Mouse (Mus musculus): ENCODE results near the gene Noa1. TPM values are rescaled to one million over a fixed set of nuclear protein-coding genes. Genes with fewer than 3 reads are reported as not detected.
A peak's percentile ranks its signal among the peaks of the same experiment; 100 is the strongest.

The Noa1 gene
- polyA plus RNA-seq (2012; ENCODE audit: insufficient read depth, insufficient read length, missing spikeins) = 10.1 and 10.5 TPM in 2 replicates

- peak within 1 kb of the TSS; percentile 92 for H3K4me3 ChIP-seq (ENCODE audit: insufficient read depth, low read length)
- TF ChIP-seq CTCF (IDR thresholded peaks at IDR 0.05; ENCODE audit: low read depth, low read length) = no peak
- peak; percentile 84 for TF ChIP-seq POLR2A (IDR thresholded peaks at IDR 0.05; ENCODE audit: borderline replicate concordance, low read depth, low read length)
- H3K27ac ChIP-seq (ENCODE audit: insufficient read depth, low read depth, low read length) = peak within 1 kb of the TSS; percentile 86
- peaks cover 14% of the 10 kb centered on the region for H3K4me1 ChIP-seq (ENCODE audit: control insufficient read depth, insufficient read depth, low read length)
Observed at GRCm38 (mm10) chr5:77309924-77310772, at the start of gene Noa1, which contains the start of gene Polr2b. TSS of gene Noa1 (minus strand) at chr5:77310084. TSS of gene Polr2b (plus strand) at chr5:77310147.

- no peak for TF ChIP-seq CTCF (IDR thresholded peaks at IDR 0.05; ENCODE audit: low read depth, low read length)
- Histone ChIP-seq H3K4me3 (ENCODE audit: insufficient read depth, low read length) (peak overlapping the region; percentile 61), H3K4me1 (ENCODE audit: control insufficient read depth, insufficient read depth, low read length) (peaks cover 5% of the 10 kb centered on the region), H3K27ac (ENCODE audit: insufficient read depth, low read depth, low read length) (no peak overlapping the region)
Observed at GRCm38 (mm10) chr5:77358347-77358746, 48.5 kb upstream of the Noa1 start.

DNA sequence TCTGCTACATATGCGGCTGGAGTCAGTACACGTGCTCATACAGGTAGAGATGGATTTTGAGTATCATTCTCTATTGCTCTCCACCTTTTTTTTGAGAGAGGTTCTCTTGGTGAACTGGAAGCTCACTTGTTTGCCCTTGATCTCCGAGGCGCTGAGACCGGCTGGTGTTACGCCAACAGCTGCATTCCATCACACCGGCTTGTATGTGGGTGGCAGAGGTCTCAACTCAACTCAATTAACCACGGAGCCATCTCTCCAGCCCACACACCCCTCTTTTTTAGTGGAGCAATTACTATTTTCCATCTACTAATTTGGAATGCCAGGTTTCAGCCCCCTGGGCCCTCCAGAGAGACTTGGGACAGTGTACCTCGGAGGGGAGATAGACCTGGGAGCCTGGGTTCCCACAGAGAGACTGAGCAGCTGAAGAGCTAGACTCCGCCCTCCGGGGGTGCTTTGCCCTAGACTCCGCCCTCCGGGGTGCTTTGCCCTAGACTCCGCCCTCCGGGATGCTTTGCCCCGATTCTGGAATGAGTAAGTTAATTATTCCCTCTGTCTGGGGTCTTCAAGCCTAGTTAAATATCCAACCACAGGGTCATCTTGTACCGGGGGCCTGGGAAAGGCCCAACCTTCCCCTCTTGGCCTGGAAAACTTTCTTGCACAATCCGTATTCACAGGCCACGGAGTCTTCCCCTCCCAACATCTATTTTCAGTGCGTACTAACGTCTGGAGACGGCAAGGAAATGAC is 47.7 kb upstream of the Noa1 start:
- H3K27ac ChIP-seq (ENCODE audit: insufficient read depth, low read depth, low read length) = no peak overlapping the region
- H3K4me1 ChIP-seq (ENCODE audit: control insufficient read depth, insufficient read depth, low read length) = peaks cover 5% of the 10 kb centered on the region
- peak overlapping the region; percentile 61 for H3K4me3 ChIP-seq (ENCODE audit: insufficient read depth, low read length)
- TF ChIP-seq CTCF (IDR thresholded peaks at IDR 0.05; ENCODE audit: low read depth, low read length) = no peak
- no peak for TF ChIP-seq POLR2A (IDR thresholded peaks at IDR 0.05; ENCODE audit: borderline replicate concordance, low read depth, low read length)

DNA sequence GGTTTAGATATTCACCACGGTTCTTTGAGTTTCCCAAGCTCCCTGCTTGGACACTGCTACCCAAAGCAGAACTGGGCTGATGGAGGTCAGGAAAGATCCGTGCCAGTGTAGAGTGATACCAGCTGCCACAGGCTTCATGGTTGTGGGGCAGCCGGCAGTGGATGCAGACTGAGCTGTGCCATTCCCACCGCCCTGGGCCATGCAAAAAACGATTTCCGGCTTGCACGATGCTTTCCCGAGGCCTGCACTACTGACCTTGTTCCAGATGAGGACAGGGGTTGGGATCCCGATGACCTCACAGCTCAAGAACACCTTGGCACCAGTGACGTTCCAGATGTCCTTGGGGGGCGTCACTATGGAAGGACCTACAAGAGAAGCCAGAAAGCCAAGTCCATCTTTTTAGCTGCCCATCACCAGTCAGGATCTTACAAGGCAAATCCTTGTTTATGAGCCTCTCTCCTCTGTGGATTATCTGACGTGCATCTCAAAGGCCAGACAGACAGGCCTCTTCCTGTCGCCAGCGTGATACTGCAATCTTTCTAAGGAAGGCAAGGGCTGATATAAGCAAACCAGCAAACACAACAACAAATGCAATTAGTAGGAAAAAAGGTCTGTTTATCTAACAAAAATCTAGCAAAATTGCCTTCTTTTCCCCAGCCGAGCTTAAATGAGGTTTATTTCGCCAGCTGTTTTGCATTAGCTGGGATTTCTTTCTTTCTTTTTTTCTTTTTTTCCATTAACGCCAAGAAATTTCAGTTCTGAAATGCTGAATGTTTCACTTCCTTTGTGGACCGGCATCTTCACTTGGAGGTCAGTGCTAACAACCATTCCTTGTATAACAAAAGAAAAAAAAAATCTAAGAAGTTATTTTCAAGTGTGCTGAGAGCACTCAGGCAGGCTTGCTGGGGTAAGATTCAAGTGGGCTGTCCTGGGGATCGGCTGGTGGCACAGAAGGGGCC is 45.7 kb upstream of the Noa1 start:
- TF ChIP-seq POLR2A (IDR thresholded peaks at IDR 0.05; ENCODE audit: borderline replicate concordance, low read depth, low read length) (no peak), CTCF (IDR thresholded peaks at IDR 0.05; ENCODE audit: low read depth, low read length) (no peak)
- Histone ChIP-seq H3K27ac (ENCODE audit: insufficient read depth, low read depth, low read length) (no peak overlapping the region), H3K4me3 (ENCODE audit: insufficient read depth, low read length) (no peak overlapping the region)

DNA sequence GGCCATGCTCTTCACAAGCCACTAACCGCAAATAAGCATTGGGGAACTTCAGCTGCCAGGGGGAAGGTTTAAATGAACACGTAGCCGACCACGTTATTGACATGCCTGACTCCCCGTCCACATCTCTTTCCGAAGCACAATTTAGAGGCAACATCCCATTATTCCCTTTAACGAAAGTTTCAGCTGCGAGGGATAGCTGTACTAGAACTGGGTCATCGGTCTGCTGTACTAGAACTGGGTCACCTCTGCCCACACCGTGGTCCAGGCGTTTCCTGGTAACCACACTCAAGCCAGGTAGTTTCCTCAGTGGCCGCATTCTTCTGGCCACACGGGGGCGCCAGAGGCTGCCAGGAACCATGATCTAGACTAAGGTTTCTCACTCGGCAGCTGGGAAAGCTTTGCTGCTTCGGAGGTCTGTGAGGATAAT is 44.5 kb upstream of the Noa1 start:
- Histone ChIP-seq H3K27ac (ENCODE audit: insufficient read depth, low read depth, low read length) (no peak overlapping the region), H3K4me3 (ENCODE audit: insufficient read depth, low read length) (0 out of 2 replicates have a peak overlapping the region, but pooled peaks have one; percentile 26), H3K4me1 (ENCODE audit: control insufficient read depth, insufficient read depth, low read length) (peaks cover 17% of the 10 kb centered on the region)
- TF ChIP-seq CTCF (IDR thresholded peaks at IDR 0.05; ENCODE audit: low read depth, low read length) (peak; percentile 98), POLR2A (IDR thresholded peaks at IDR 0.05; ENCODE audit: borderline replicate concordance, low read depth, low read length) (no peak)

More for the DNA sequence above, 45.7 kb upstream of the Noa1 start:
- peaks cover 10% of the 10 kb centered on the region for H3K4me1 ChIP-seq (ENCODE audit: control insufficient read depth, insufficient read depth, low read length)

DNA sequence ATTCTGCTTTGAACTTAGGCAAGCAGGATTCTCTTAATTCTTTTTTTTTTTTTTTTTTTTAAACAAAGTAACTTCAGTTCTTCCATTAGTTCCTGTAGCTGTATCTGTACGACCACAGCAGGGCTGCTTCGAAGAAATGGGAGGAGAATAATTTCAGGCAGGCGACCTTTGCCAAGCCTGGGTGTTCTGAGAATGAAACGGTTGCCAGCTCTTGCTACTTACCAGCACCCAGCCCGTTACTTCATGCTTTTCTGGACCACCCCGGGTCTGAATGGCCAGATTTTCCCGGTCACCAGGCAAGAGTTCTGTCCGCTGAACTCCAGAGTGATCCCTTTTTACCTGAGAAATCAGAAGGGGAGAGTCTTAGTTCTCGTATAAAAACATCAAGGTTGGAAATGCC is 41.8 kb upstream of the Noa1 start:
- Histone ChIP-seq H3K27ac (ENCODE audit: insufficient read depth, low read depth, low read length) (no peak overlapping the region), H3K4me3 (ENCODE audit: insufficient read depth, low read length) (no peak overlapping the region), H3K4me1 (ENCODE audit: control insufficient read depth, insufficient read depth, low read length) (peaks cover 14% of the 10 kb centered on the region)
- TF ChIP-seq POLR2A (IDR thresholded peaks at IDR 0.05; ENCODE audit: borderline replicate concordance, low read depth, low read length) (no peak), CTCF (IDR thresholded peaks at IDR 0.05; ENCODE audit: low read depth, low read length) (no peak)

GRCm38 (mm10) chr5:77349971-77350658 is 40.2 kb upstream of the Noa1 start:
- Histone ChIP-seq H3K4me1 (ENCODE audit: control insufficient read depth, insufficient read depth, low read length) (peaks cover 14% of the 10 kb centered on the region), H3K27ac (ENCODE audit: insufficient read depth, low read depth, low read length) (no peak overlapping the region), H3K4me3 (ENCODE audit: insufficient read depth, low read length) (no peak overlapping the region)
- TF ChIP-seq CTCF (IDR thresholded peaks at IDR 0.05; ENCODE audit: low read depth, low read length) = no peak

DNA sequence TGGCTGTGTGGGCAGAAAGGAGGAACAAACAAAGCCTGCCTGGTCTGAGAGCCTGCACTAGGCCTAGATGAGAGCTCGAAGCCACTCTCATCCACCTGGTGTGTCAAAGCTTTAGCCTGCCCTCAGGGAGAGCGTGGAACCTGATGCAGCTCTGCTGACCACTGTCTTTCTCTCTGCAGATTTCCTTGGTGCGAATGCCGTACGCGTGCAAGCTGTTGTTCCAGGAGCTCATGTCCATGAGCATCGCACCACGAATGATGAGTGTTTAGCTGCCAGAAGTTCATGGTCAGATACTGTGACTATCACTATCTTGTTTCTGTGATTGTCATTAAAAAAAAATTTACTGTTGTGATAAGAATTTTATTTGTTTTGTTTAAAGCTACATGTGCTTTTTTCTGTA is 39.0 kb upstream of the Noa1 start:
- no peak overlapping the region for H3K4me3 ChIP-seq (ENCODE audit: insufficient read depth, low read length)
- peaks cover 12% of the 10 kb centered on the region for H3K4me1 ChIP-seq (ENCODE audit: control insufficient read depth, insufficient read depth, low read length)
- H3K27ac ChIP-seq (ENCODE audit: insufficient read depth, low read depth, low read length) = no peak overlapping the region
- no peak for TF ChIP-seq CTCF (IDR thresholded peaks at IDR 0.05; ENCODE audit: low read depth, low read length)
- no peak for TF ChIP-seq POLR2A (IDR thresholded peaks at IDR 0.05; ENCODE audit: borderline replicate concordance, low read depth, low read length)

DNA sequence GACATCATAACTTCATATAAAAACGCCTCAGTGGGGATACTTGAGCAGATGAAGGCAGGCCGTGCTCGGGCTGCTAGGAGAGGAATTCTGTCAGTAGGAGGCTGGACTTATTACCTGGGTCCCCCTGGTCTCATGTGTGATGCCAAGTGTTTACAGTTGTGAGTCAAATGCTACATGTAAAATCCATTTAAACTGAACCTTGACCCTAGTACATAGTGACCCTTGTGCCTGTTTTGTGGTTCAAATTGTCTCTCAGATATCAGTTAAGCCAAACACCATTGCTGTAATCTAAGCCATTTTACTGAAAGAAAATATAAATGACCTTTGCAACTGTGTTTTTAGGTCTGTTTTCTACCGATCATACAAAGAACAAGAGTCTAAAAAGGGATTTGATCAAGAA is 30.1 kb upstream of the Noa1 start:
- Histone ChIP-seq H3K27ac (ENCODE audit: insufficient read depth, low read depth, low read length) (no peak overlapping the region), H3K4me3 (ENCODE audit: insufficient read depth, low read length) (no peak overlapping the region)
- TF ChIP-seq CTCF (IDR thresholded peaks at IDR 0.05; ENCODE audit: low read depth, low read length) = no peak
- no peak for TF ChIP-seq POLR2A (IDR thresholded peaks at IDR 0.05; ENCODE audit: borderline replicate concordance, low read depth, low read length)

More for the DNA sequence above, 30.1 kb upstream of the Noa1 start:
- no peaks in the 10 kb centered on the region for H3K4me1 ChIP-seq (ENCODE audit: control insufficient read depth, insufficient read depth, low read length)

Data from bone marrow macrophage, adult 2 months (primary cell).